ENCODE assay signal across 12 mouse cellular contexts in genomic region chr10:83542241-83542640, GRCm38 (mm10). TPM values are rescaled to one million over a fixed set of nuclear protein-coding genes. Genes with fewer than 3 reads are reported as not detected.
A peak's percentile ranks its signal among the peaks of the same experiment; 100 is the strongest.
DNase-seq lines count a peak whose midpoint lies in the region; ATAC-seq and TF ChIP-seq lines count a peak whose summit lies in the region.
"Had no signal": no experiment of that assay in that cellular context is flagged by ENCODE, and none has a peak within 500 bp of the region (broad histone marks: within the 10 kb centered on the region; RNA-seq: fewer than 3 reads in every experiment).

No protein-coding gene starts in this region.

- TF ChIP-seq POLR2A in testis, adult 2 months (IDR thresholded peaks at IDR 0.05; ENCODE audit: control insufficient read depth, low read depth, low read length): no peak

- H3K27ac ChIP-seq in testis, adult 2 months (ENCODE audit: control insufficient read depth, insufficient read depth, low read depth, low read length): no peak overlapping the region
- H3K27ac ChIP-seq: hindbrain, embryonic 10.5 days had no signal

- no peak for ATAC-seq in cerebellum, adult (ENCODE audit: insufficient number of reproducible peaks, low FRiP score, low TSS enrichment)

- H3K27me3 ChIP-seq in testis, adult 2 months (ENCODE audit: control insufficient read depth, insufficient read depth, low read length): no peaks in the 10 kb centered on the region

- H3K4me1 ChIP-seq in testis, adult 2 months (ENCODE audit: control insufficient read depth, insufficient read depth, low read length): no peaks in the 10 kb centered on the region; the same call in 1 of the 2 replicates

- DNase-seq in cerebellum, adult 11-12 months: peak; percentile 45
- DNase-seq in testis, postnatal 10 days (ENCODE audit: low spot score): no peak
- DNase-seq in layer of hippocampus, adult 8-10 months (ENCODE audit: low spot score in 2 of 2): peak; percentile 25 to 33
- DNase-seq in telencephalon, adult 2 months (ENCODE audit: low read depth, low spot score): peak; percentile 58
- no peak for DNase-seq in spleen, adult 18-20 months
- DNase-seq in liver: no peak
- DNase-seq: kidney, adult 18-20 months; lung, postnatal 4 days had no signal

- no peak for TF ChIP-seq CTCF in testis, adult 2 months (IDR thresholded peaks at IDR 0.05; ENCODE audit: control insufficient read depth, insufficient read depth, insufficient replicate concordance, low read depth, low read length)

- peak overlapping the region; percentile 14; the same call in 1 of the 2 replicates for H3K4me3 ChIP-seq in testis, adult 2 months (ENCODE audit: control insufficient read depth, low read depth, low read length)
- H3K4me3 ChIP-seq: hindbrain, embryonic 10.5 days had no signal

- H3K36me3 ChIP-seq in testis, adult 2 months (ENCODE audit: control insufficient read depth, insufficient read depth, low read length): no peaks in the 10 kb centered on the region
- H3K36me3 ChIP-seq: hindbrain, embryonic 10.5 days had no signal

RNA-seq across cellular contexts. Expression of gene Washc4, which starts 1.3 kb away (rescaled TPM):
- polyA plus RNA-seq in testis, adult 2 months (2012; rRNA removed): 0.89 and 1.3 TPM in 2 replicates
- 10 to 100 TPM; 27.4 to 35.4 (median 31.0) TPM for total RNA-seq in layer of hippocampus, adult 8-10 months (2022)

RNA-seq across cellular contexts. Expression of gene Aldh1l2, which starts 8.3 kb away (rescaled TPM):
- 0.32 and 0.34 TPM in 2 replicates for polyA plus RNA-seq in testis, adult 2 months (2012; rRNA removed)
- 1 to 10 TPM; 2.5 to 5.5 (median 4.1) TPM for total RNA-seq in layer of hippocampus, adult 8-10 months (2022)
- polyA plus RNA-seq: G1E had no signal

Comparison
In these comparisons a context has a peak if more than half of its experiments do, and no peak if none do; other contexts are left out.
1. DNase-seq: peak in cerebellum, adult 11-12 months (single experiment), layer of hippocampus, adult 8-10 months (2 of 2) and telencephalon, adult 2 months (single experiment); none in testis, postnatal 10 days (single experiment), spleen, adult 18-20 months (0 of 2) and liver (single experiment).